Mouse (Mus musculus) heart, embryonic 14.5 days (tissue): ENCODE data around the gene Wdr41. TPM values are rescaled to one million over a fixed set of nuclear protein-coding genes. Genes with fewer than 3 reads are reported as not detected.

Source experiments
- ATAC-seq: fragments of 200-750 bp; cut with Nextera tagmentation; 2 replicates; pipeline ENCODE4 v1.8.0; 2017; ENCODE audit warnings: low read depth, moderate TSS enrichment; ENCODE audit not compliant: insufficient number of reproducible peaks, insufficient read depth, low FRiP score
- H3K27ac ChIP-seq, 2 experiments: fragments of 200-500 bp in 1 of 2; fragments of 300-500 bp in 1 of 2; sonication (generic) in 1 of 2; replicated peaks in 1 of 2; 2 replicates each; pipeline ENCODE4 v1.5.1; 2012 to 2014; ENCODE audit warnings: low read depth in 2 of 2, low read length in 2 of 2, control low read depth in 1 of 2, mild to moderate bottlenecking in 1 of 2, mixed read lengths in 1 of 2; ENCODE audit not compliant: control insufficient read depth in 1 of 2, insufficient read depth in 1 of 2
- H3K27me3 ChIP-seq: fragments of 300-500 bp; sonication (generic); 2 replicates; pipeline ENCODE4 v1.6.1; 2014; ENCODE audit warnings: mild to moderate bottlenecking, low read length, control low read depth; ENCODE audit not compliant: control insufficient read depth, insufficient read depth
- H3K36me3 ChIP-seq: fragments of 300-500 bp; sonication (generic); 2 replicates; pipeline ENCODE4 v1.6.1; 2014; ENCODE audit warnings: mild to moderate bottlenecking, control low read depth, low read length, mixed read lengths; ENCODE audit not compliant: control insufficient read depth, insufficient read depth
- H3K4me1 ChIP-seq, 2 experiments: fragments of 200-500 bp in 1 of 2; fragments of 300-500 bp in 1 of 2; sonication (generic) in 1 of 2; 2 replicates each; pipeline ENCODE4 v1.6.1; 2012 to 2014; ENCODE audit warnings: low read length in 2 of 2, control low read depth in 1 of 2, mixed read lengths in 1 of 2; ENCODE audit not compliant: control insufficient read depth in 2 of 2, insufficient read depth in 2 of 2
- H3K4me2 ChIP-seq: fragments of 300-500 bp; sonication (generic); 2 replicates; pipeline ENCODE4 v1.6.1; 2014; ENCODE audit warnings: mild to moderate bottlenecking, low read length
- H3K4me3 ChIP-seq, 2 experiments: fragments of 200-500 bp in 1 of 2; fragments of 300-500 bp in 1 of 2; sonication (generic) in 1 of 2; 2 replicates each; pipeline ENCODE4 v1.5.1; 2012 to 2014; ENCODE audit warnings: low read length in 2 of 2, mild to moderate bottlenecking in 2 of 2, control low read depth in 1 of 2, low read depth in 1 of 2, moderate library complexity in 1 of 2; ENCODE audit not compliant: control insufficient read depth in 1 of 2, insufficient read depth in 1 of 2
- H3K9ac ChIP-seq: fragments of 300-500 bp; sonication (generic); 2 replicates; pipeline ENCODE4 v1.6.1; 2014; ENCODE audit warnings: mild to moderate bottlenecking, low read length
- H3K9me3 ChIP-seq: fragments of 300-500 bp; sonication (generic); 2 replicates; pipeline ENCODE4 v1.6.1; 2016; ENCODE audit warnings: low read length, control low read depth; ENCODE audit not compliant: control insufficient read depth
- WGBS: fragments of 180-500 bp; shearing (Covaris S2); extraction: QIAGEN DNeasy Blood & Tissue Kit; methylation state at CpG from one replicate; pipeline ENCODE4 v1.1.7; 2014; 5-methylcytosine and 5-hydroxymethylcytosine counted together
- polyA plus RNA-seq: library from polyadenylated mRNA; unstranded; fragments of >200 nt; fragmentation: Nextera tagmentation; extraction: Ambion mirVana; gene quantifications from 2 replicates; pipeline ENCODE4 v1.2.1, GENCODE M21; 2014

Gene Wdr41
- polyA plus RNA-seq, 1 experiment from 2014 or later = 21.9 TPM

DNA sequence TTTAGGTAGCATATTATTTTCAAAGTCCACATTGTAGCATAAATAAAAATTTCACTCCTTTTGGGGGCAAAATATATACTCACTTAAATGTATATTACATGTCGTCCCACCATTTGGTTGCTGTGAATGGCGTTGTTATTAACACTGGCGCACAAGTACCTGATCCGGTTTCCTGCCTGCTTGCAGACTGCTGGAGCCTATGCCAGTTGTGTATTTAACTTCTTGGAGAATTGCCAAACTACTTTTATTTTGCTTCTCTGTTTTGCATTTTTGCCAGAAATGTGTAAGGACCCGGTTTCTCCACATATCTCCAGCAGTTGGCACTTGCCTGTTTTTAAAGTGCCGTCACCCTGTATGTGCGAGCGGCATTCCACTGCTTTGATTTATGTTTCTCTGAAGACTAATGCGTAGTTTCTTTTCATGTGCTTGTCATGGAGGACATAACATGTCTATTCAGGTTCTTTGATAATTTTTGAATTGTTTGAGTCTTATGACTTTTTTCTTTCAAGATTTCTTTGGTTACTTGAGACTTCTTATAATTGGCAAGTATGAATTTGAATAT is 6.1 kb upstream of the Wdr41 start:
- Histone ChIP-seq H3K4me1 (no peaks in the 10 kb centered on the region), H3K4me3 (no peak overlapping the region), H3K36me3 (no peaks in the 10 kb centered on the region), H3K27me3 (no peaks in the 10 kb centered on the region), H3K4me2 (no peak overlapping the region), H3K9me3 (no peaks in the 10 kb centered on the region), H3K9ac (no peak overlapping the region), H3K27ac (no peak overlapping the region)
- no peak for ATAC-seq
- 67% methylated on average over 9 of the region's 9 CpGs for WGBS

GRCm38 (mm10) chr13:94975828-94976218 is 321 bp upstream of the Wdr41 start:
- H3K27me3 ChIP-seq = no peaks in the 10 kb centered on the region
- peak overlapping the region in 1 of 2 experiments; percentile 93; a peak in 1 of 4 replicates for H3K27ac ChIP-seq
- H3K9me3 ChIP-seq = no peaks in the 10 kb centered on the region
- peak overlapping the region; percentile 28 to 77 for H3K4me3 ChIP-seq
- peaks cover 2 to 13% of the 10 kb centered on the region in 2 experiments for H3K4me1 ChIP-seq
- ATAC-seq = no peak
- WGBS = 17% methylated on average over 9 of the region's 9 CpGs
- peak overlapping the region; percentile 68 for H3K4me2 ChIP-seq
- peaks cover 3% of the 10 kb centered on the region; the same call in 1 of the 2 replicates for H3K36me3 ChIP-seq
- H3K9ac ChIP-seq = peak overlapping the region; percentile 89

GRCm38 (mm10) chr13:94979081-94979480 is 2.9 kb downstream of the Wdr41 start:
- Histone ChIP-seq H3K36me3 (peaks cover 14% of the 10 kb centered on the region; the same call in 1 of the 2 replicates), H3K4me3 (no peak overlapping the region), H3K9ac (no peak overlapping the region), H3K27ac (no peak overlapping the region), H3K27me3 (no peaks in the 10 kb centered on the region), H3K9me3 (no peaks in the 10 kb centered on the region), H3K4me1 (peaks cover 2 to 13% of the 10 kb centered on the region in 2 experiments), H3K4me2 (no peak overlapping the region)
- no peak for ATAC-seq
- 21% methylated on average over 7 of the region's 7 CpGs for WGBS

- Histone ChIP-seq H3K27me3 (no peaks in the 10 kb centered on the region), H3K27ac (no peak overlapping the region), H3K36me3 (no peaks in the 10 kb centered on the region), H3K9me3 (no peaks in the 10 kb centered on the region), H3K4me1 (peaks cover 0 to 2% of the 10 kb centered on the region in 2 experiments; a peak in 2 of 4 replicates), H3K4me2 (no peak overlapping the region), H3K4me3 (no peak overlapping the region), H3K9ac (no peak overlapping the region)
- 42% methylated on average over 5 of the region's 5 CpGs for WGBS
- ATAC-seq = no peak
These were observed 14.4 kb downstream of the Wdr41 start for GRCm38 (mm10) chr13:94990516-94990915.

- H3K4me1 ChIP-seq = peaks cover 2 to 3% of the 10 kb centered on the region in 2 experiments; a peak in 2 of 4 replicates
- no peaks in the 10 kb centered on the region for H3K27me3 ChIP-seq
- H3K36me3 ChIP-seq = peaks cover 20% of the 10 kb centered on the region
- H3K9me3 ChIP-seq = no peaks in the 10 kb centered on the region
- H3K4me3 ChIP-seq = no peak overlapping the region
- H3K27ac ChIP-seq = no peak overlapping the region
- 69% methylated on average over 8 of the region's 8 CpGs for WGBS
- H3K4me2 ChIP-seq = no peak overlapping the region
- H3K9ac ChIP-seq = no peak overlapping the region
- no peak for ATAC-seq
These were observed 31.1 kb downstream of the Wdr41 start for GRCm38 (mm10) chr13:95007281-95007680.

GRCm38 (mm10) chr13:95009261-95009660 is 33.1 kb downstream of the Wdr41 start:
- no peak for ATAC-seq
- Histone ChIP-seq H3K4me2 (no peak overlapping the region), H3K27me3 (no peaks in the 10 kb centered on the region), H3K4me3 (no peak overlapping the region), H3K9ac (no peak overlapping the region), H3K9me3 (no peaks in the 10 kb centered on the region), H3K27ac (no peak overlapping the region), H3K4me1 (peaks cover 2 to 3% of the 10 kb centered on the region in 2 experiments; a peak in 2 of 4 replicates), H3K36me3 (peaks cover 17% of the 10 kb centered on the region)
- WGBS = 72% methylated on average over 7 of the region's 7 CpGs

DNA sequence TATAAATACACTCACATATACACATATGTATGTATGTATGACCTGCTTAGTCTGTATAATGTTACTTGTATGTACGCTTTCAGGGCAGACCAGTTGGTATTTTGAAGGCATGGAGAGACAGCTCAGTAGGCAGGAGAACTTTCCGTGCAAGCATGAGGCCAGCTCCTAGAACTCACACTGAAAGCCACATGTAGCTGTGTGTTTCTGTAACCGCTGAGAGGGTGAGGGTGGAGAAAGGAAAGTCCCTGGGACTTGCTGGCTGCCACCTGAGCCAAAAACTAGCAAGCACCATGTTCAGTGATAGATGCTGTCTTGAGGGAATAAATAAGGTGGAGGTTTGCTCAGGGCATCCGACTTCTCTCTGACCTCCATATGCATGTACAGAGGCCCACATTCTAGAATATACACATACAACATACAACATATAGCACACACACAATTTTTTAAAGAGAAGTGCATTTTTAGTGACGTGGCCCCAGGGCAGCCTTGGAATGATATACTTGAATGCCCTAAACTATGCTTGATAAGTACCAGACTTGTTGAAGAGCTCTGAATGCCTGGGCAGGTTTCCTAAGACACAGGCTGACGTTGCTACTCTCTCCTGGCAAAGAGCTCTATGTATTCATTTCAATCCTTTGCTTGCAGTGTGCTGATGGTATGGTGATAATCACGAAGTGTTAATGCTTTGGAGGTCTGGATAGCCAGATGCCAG is 35.6 kb downstream of the Wdr41 start:
- Histone ChIP-seq H3K9me3 (no peaks in the 10 kb centered on the region), H3K27ac (no peak overlapping the region), H3K4me2 (no peak overlapping the region), H3K4me1 (peaks cover 2 to 3% of the 10 kb centered on the region in 2 experiments; a peak in 2 of 4 replicates), H3K9ac (no peak overlapping the region), H3K36me3 (peaks cover 23% of the 10 kb centered on the region), H3K27me3 (no peaks in the 10 kb centered on the region), H3K4me3 (no peak overlapping the region)
- no peak for ATAC-seq
- whole genome bisulfite sequencing = 84% methylated on average over 7 of the region's 7 CpGs
